ENCODE assay signal across 20 mouse cellular contexts in the genomic region with DNA sequence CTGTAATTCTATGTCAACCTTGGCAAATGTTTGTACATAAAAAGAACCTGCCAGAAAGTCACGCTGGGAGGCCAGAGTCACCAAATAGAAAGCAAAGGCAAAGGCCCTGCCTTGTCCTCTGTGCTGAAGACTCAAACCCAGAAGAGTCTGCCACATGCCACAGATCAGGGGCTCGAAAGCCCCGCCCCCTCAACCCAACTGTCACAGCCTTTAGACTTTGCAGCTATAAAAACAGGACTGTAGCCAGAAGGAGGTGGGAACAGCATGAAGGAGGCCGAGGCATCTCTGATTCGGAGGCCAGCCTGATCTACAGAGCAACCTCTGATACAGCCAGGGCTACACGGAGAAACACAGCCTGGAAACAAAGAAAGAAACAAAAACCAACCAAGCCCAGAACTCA. TPM values are rescaled to one million over a fixed set of nuclear protein-coding genes. Genes with fewer than 3 reads are reported as not detected.
A peak's percentile ranks its signal among the peaks of the same experiment; 100 is the strongest.
DNase-seq lines count a peak whose midpoint lies in the region; ATAC-seq lines count a peak whose summit lies in the region.
"Had no signal": no experiment of that assay in that cellular context is flagged by ENCODE, and none has a peak within 500 bp of the region (broad histone marks: within the 10 kb centered on the region; RNA-seq: fewer than 3 reads in every experiment).

No protein-coding gene starts in this region.

- H3K9me3 ChIP-seq in heart, embryonic 13.5 days = no peaks in the 10 kb centered on the region
- no peaks in the 10 kb centered on the region for H3K9me3 ChIP-seq in limb, embryonic 12.5 days
- H3K9me3 ChIP-seq in limb, embryonic 10.5 days (replicated peaks) = no peaks in the 10 kb centered on the region
- no peaks in the 10 kb centered on the region; the same call in 1 of the 2 replicates for H3K9me3 ChIP-seq in intestine, embryonic 14.5 days (ENCODE audit: control insufficient read depth, low read length)
- H3K9me3 ChIP-seq: forebrain, embryonic 13.5 days; hindbrain, embryonic 15.5 days; limb, embryonic 13.5 days; neural tube, embryonic 12.5 days had no signal

- H3K9ac ChIP-seq in heart, embryonic 13.5 days = no peak overlapping the region; the same call in 1 of the 2 replicates
- H3K9ac ChIP-seq in limb, embryonic 12.5 days (replicated peaks) = no peak overlapping the region
- no peak overlapping the region for H3K9ac ChIP-seq in intestine, embryonic 14.5 days (ENCODE audit: low read length)
- H3K9ac ChIP-seq: forebrain, embryonic 13.5 days; hindbrain, embryonic 15.5 days; limb, embryonic 13.5 days; liver, postnatal 0 days; neural tube, embryonic 12.5 days had no signal

- peaks cover 75% of the 10 kb centered on the region for H3K4me1 ChIP-seq in heart, embryonic 13.5 days
- peaks cover 74% of the 10 kb centered on the region for H3K4me1 ChIP-seq in limb, embryonic 12.5 days (replicated peaks)
- H3K4me1 ChIP-seq in limb, embryonic 10.5 days = peaks cover 58% of the 10 kb centered on the region
- peaks cover 65% of the 10 kb centered on the region for H3K4me1 ChIP-seq in intestine, embryonic 14.5 days (replicated peaks; ENCODE audit: control insufficient read depth, insufficient read depth, low read length)

- H3K27me3 ChIP-seq in heart, embryonic 13.5 days (replicated peaks) = no peaks in the 10 kb centered on the region
- H3K27me3 ChIP-seq in limb, embryonic 12.5 days = no peaks in the 10 kb centered on the region
- no peaks in the 10 kb centered on the region for H3K27me3 ChIP-seq in limb, embryonic 10.5 days (ENCODE audit: low read depth, poor library complexity, severe bottlenecking)
- no peaks in the 10 kb centered on the region for H3K27me3 ChIP-seq in intestine, embryonic 14.5 days (replicated peaks; ENCODE audit: control insufficient read depth, insufficient read depth, low read length)
- H3K27me3 ChIP-seq: forebrain, embryonic 13.5 days; hindbrain, embryonic 15.5 days; limb, embryonic 13.5 days; neural tube, embryonic 12.5 days had no signal

- no peak overlapping the region for H3K4me3 ChIP-seq in heart, embryonic 13.5 days
- no peak overlapping the region for H3K4me3 ChIP-seq in limb, embryonic 12.5 days (replicated peaks)
- no peak overlapping the region for H3K4me3 ChIP-seq in limb, embryonic 10.5 days
- no peak overlapping the region for H3K4me3 ChIP-seq in intestine, embryonic 14.5 days (ENCODE audit: low read depth, low read length)
- H3K4me3 ChIP-seq: forebrain, embryonic 13.5 days; hindbrain, embryonic 15.5 days; layer of hippocampus, adult 2 months; left cerebral cortex, adult 2 months; limb, embryonic 13.5 days; neural tube, embryonic 12.5 days had no signal

- 35% methylated on average over 6 of the region's 6 CpGs for WGBS in heart, embryonic 13.5 days
- WGBS in limb, embryonic 12.5 days = 39% methylated on average over 6 of the region's 6 CpGs
- 46% methylated on average over 6 of the region's 6 CpGs for WGBS in limb, embryonic 10.5 days
- 34% methylated on average over 6 of the region's 6 CpGs for WGBS in intestine, embryonic 14.5 days

- ATAC-seq in heart, embryonic 13.5 days (ENCODE audit: extremely low read depth, insufficient number of reproducible peaks, low FRiP score, low TSS enrichment) = no peak
- ATAC-seq in limb, embryonic 12.5 days (ENCODE audit: insufficient number of reproducible peaks, insufficient read depth, low FRiP score, low TSS enrichment, low read depth) = no peak
- no peak; the same call in 1 of the 2 replicates for ATAC-seq in intestine, embryonic 14.5 days (replicated peaks; ENCODE audit: low FRiP score, low TSS enrichment, low read depth)
- ATAC-seq: forebrain, embryonic 13.5 days; liver, postnatal 0 days; midbrain, embryonic 16.5 days had no signal

- H3K36me3 ChIP-seq in heart, embryonic 13.5 days = no peaks in the 10 kb centered on the region
- H3K36me3 ChIP-seq in limb, embryonic 12.5 days = no peaks in the 10 kb centered on the region
- peaks cover 5% of the 10 kb centered on the region for H3K36me3 ChIP-seq in limb, embryonic 10.5 days
- no peaks in the 10 kb centered on the region for H3K36me3 ChIP-seq in intestine, embryonic 14.5 days (ENCODE audit: control insufficient read depth, insufficient read depth, low read length)
- H3K36me3 ChIP-seq: hindbrain, embryonic 15.5 days; limb, embryonic 13.5 days; neural tube, embryonic 12.5 days had no signal

- intact Hi-C loops in heart, postnatal 14 days (cut with DNase I) = no loop called here

- DNase-seq in heart, postnatal 14 days = no peak
- no peak for DNase-seq in limb, embryonic 10.5 days (ENCODE audit: low spot score)
- no peak for DNase-seq in intestine, embryonic 14.5 days (ENCODE audit: low spot score)
- peak; percentile 21 to 52 for DNase-seq in kidney, postnatal 25 days
- DNase-seq in frontal cortex, adult 2 months (ENCODE audit: extremely low spot score in 1 of 2, low spot score in 1 of 2) = no peak
- no peak for DNase-seq in urinary bladder, postnatal 14 days (ENCODE audit: low spot score)
- DNase-seq: cerebellum, adult 18-20 months; liver, postnatal 0 days; right cerebral cortex, postnatal 25 days; thymus, postnatal 14 days had no signal

- peak overlapping the region; percentile 85 for H3K27ac ChIP-seq in heart, embryonic 13.5 days (replicated peaks)
- H3K27ac ChIP-seq in limb, embryonic 12.5 days = peak overlapping the region; percentile 56; the same call in 1 of the 2 replicates
- H3K27ac ChIP-seq in limb, embryonic 10.5 days = no peak overlapping the region
- peak overlapping the region; percentile 87 for H3K27ac ChIP-seq in intestine, embryonic 14.5 days (ENCODE audit: low read depth)
- H3K27ac ChIP-seq: forebrain, embryonic 13.5 days; hindbrain, embryonic 15.5 days; left cerebral cortex, adult 2 months; limb, embryonic 13.5 days; neural tube, embryonic 12.5 days had no signal

- no peak overlapping the region for H3K4me2 ChIP-seq in heart, embryonic 13.5 days
- no peak overlapping the region for H3K4me2 ChIP-seq in limb, embryonic 12.5 days
- H3K4me2 ChIP-seq in intestine, embryonic 14.5 days (ENCODE audit: low read length) = peak overlapping the region; percentile 37; the same call in 1 of the 2 replicates
- H3K4me2 ChIP-seq: forebrain, embryonic 13.5 days; hindbrain, embryonic 15.5 days; neural tube, embryonic 12.5 days had no signal

RNA-seq across cellular contexts. Expression of gene Ror2, which starts 37.8 kb away (rescaled TPM):
- polyA plus RNA-seq in heart, embryonic 13.5 days (2015; fragmentation: Nextera tagmentation; extraction: Ambion mirVana) = 16.4 and 16.5 TPM in 2 replicates
- total RNA-seq in heart, postnatal 14 days (2021) = 1 to 10 TPM; 3.3 to 3.5 TPM
- polyA plus RNA-seq in limb, embryonic 12.5 days (2016; fragmentation: Nextera tagmentation; extraction: Ambion mirVana) = 44.2 and 45.2 TPM in 2 replicates
- 37.9 and 40.1 TPM in 2 replicates for polyA plus RNA-seq in limb, embryonic 10.5 days (2016; fragmentation: Nextera tagmentation; extraction: Ambion mirVana)
- polyA plus RNA-seq in intestine, embryonic 14.5 days (2014; fragmentation: Nextera tagmentation; extraction: Ambion mirVana) = 15.5 and 18.5 TPM in 2 replicates
- polyA plus RNA-seq in frontal cortex, adult 2 months (2012; rRNA removed) = 1.2 and 1.4 TPM in 2 replicates
- total RNA-seq: megakaryocyte, adult 5-6 weeks had no signal

Comparison
In these comparisons a context has a peak if more than half of its experiments do, and no peak if none do; other contexts are left out.
1. DNase-seq: peak in kidney, postnatal 25 days (2 of 2); none in heart, postnatal 14 days (0 of 2), limb, embryonic 10.5 days (single experiment), intestine, embryonic 14.5 days (single experiment), frontal cortex, adult 2 months (0 of 2) and urinary bladder, postnatal 14 days (single experiment).